Mouse (Mus musculus) gastrocnemius, postnatal 36 days (tissue): ENCODE measurements around the gene Ppil4. TPM values are rescaled to one million over a fixed set of nuclear protein-coding genes. Genes with fewer than 3 reads are reported as not detected.
"Not testable (repeated sequence)": the region's sequence is repeated elsewhere in the genome, so short reads cannot be mapped to it uniquely, and the experiment has no call there.

Experiments used
- DNase-seq, 2 experiments: peaks; one replicate each; pipeline ENCODE4 v3.0.0; 2022
- intact Hi-C: fragments of 180-260 bp; cut with DNase I; formaldehyde crosslinking; loops from one replicate; pipeline ENCODE4 v1.15.1; 2025
- long read RNA-seq, 2 experiments: library from polyadenylated mRNA; stranded (forward); transcript quantifications; one replicate each; pipeline ENCODE4 v2.0.0; 2021
- total RNA-seq, 2 experiments: library from RNA; stranded (reverse); gene quantifications; 2 replicates each; pipeline ENCODE4 v1.2.3; 2021

Ppil4 gene
- total RNA-seq, result 10 to 100 TPM in 1 of 2 experiments, 1 to 10 TPM in 1; 9.2 to 11.5 TPM
- long read RNA-seq, experiment 1, transcript Ppil4-201 (13 exons, 3,471 nt), result major isoform, 10 of 16 reads
- long read RNA-seq, experiment 1, partial matches to known transcripts, result 0 of 16 reads
- long read RNA-seq, experiment 1, other reads (novel, unspliced or antisense), result 6 of 16 reads
- long read RNA-seq, experiment 2, transcript Ppil4-201 (13 exons, 3,471 nt), result major isoform, 7 of 15 reads
- long read RNA-seq, experiment 2, partial matches to known transcripts, result 1 of 15 reads
- long read RNA-seq, experiment 2, other reads (novel, unspliced or antisense), result 7 of 15 reads

DNA sequence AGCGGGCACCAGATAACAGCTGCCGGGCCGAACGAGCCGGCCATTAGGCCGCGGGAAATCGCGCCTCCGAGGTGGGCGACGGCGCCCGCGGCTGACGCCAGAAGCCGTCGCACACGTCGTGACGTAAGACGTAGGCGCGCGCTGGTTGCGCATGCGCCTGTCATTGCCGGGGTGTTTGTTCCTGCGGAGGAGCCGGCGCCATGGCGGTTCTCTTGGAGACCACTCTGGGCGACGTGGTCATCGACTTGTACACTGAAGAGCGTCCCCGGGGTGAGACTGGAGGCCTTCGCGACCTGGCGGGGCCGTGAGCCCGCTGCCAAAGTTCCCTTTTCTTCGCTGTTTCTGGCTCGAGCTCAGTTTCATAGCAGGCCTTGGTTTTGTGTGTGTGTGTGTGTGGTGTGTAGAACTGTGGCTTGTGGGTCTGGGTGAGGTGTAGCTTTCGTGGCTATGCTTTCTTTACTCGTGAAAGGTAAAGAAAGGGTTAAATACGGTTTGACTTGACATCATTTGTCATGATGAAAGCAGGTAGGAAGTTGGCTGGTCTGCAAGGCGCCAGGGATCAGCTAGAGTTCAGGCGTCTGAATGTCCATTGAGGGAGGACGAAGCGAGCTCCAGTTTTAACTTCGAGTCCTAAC, at the start of gene Ppil4, which contains the start of gene Ginm1:
Ppil4 (plus strand) TSS at position 141 of the 635 bp plus-strand sequence.
Ginm1 (minus strand) TSS at position 74 of the 635 bp plus-strand sequence.
- intact Hi-C loops, result no loop called here

DNA sequence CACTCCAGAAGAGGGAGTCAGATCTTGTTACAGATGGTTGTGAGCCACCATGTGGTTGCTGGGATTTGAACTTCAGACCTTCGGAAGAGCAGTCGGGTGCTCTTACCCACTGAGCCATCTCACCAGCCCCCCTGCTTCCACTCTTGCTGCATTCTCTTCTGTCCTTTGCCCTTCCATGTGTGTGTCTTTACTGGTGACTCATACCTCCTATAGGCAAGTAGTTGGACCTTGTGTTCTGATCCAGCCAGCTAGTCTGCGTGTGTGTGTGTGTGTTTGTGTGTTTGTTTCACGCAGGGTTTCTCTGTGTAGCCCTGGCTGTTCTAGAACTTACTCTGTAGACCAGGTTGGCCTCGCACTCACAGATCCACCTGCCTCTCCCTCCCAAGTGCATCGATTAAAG, 47.2 kb upstream of the Ppil4 start:
- DNase-seq, intact Hi-C loops: not testable (repeated sequence)

More for the DNA sequence above, at the start of gene Ppil4, which contains the start of gene Ginm1:
- DNase-seq, result peak; percentile 86 to 87

DNA sequence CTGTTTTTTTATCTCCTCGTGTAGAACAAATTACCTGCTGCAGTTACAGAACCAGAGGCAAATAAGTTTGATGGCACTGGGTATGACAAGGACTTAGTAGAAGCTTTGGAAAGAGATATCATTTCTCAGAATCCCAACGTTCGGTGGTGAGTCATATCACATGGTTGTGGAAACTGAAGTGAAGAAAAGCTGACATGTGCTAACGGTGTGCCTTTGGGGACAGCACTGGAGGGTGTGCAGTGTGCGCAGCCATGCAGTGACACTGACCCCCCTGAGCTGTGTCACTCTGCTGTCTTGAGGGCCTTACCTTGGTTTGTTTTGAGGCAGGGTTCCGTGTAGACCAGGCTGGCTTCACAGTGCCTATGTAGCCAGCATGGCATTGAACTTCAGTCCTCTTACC, 43.9 kb upstream of the Ppil4 start:
- DNase-seq, result no peak
- intact Hi-C loops, result no loop called here

DNA sequence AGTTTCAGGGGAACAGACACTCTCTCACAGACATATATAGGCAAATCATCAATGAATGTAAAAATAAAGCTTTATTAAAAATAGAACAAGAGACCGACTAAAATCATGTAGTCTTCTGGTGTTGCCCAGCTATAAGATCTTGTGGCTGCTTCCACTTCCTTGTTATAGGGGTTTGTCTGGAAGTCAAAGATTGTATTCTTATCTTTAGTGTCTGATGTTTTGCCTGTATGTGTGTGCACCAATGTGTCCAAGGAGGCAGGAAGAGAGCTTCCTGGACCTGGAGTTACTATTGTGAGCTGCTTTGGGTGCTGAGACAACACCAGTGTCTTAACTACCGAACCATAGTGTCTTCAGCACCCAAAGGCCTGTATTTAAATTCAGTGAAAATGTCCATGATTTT, 35.1 kb upstream of the Ppil4 start:
- intact Hi-C loops, result no loop called here
- no peak for DNase-seq

DNA sequence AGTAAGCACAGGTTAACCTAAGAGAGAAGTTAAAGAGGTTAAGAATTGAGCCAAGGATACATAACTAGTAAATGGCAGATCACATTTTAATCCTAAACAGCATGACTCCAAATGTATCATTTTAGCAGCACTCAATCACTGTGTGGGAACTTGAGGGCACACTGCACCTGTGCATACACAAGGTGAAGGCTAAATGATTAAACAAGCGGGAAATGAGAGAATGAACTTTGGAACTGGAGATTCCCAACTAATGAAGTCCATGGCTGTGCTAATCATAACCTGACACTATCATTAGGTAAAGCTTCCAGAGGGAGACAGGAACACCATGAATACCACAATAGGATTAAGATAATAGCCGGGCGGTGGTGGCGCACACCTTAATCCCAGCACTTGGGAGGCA, 20.3 kb upstream of the Ppil4 start:
- intact Hi-C loops, result no loop called here
- no peak for DNase-seq

DNA sequence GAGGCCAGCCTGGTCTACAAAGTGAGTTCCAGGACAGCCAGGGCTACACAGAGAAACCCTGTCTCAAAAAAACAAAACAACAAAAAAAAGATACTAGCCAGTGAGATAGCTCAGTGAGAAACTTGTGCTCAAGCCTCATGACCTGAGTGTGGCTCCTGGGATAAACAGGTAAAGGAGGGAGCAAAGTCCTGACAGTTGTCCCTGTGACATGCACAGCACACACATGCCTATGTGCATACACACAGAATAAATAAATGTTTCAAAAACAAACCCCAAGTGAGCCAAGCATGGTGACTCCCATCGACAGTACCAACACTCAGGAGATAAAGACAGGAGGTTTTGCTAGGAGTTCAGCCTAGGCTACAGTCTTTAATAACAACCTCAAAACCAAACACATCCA, 19.9 kb upstream of the Ppil4 start:
- no peak for DNase-seq
- intact Hi-C loops, result no loop called here

DNA sequence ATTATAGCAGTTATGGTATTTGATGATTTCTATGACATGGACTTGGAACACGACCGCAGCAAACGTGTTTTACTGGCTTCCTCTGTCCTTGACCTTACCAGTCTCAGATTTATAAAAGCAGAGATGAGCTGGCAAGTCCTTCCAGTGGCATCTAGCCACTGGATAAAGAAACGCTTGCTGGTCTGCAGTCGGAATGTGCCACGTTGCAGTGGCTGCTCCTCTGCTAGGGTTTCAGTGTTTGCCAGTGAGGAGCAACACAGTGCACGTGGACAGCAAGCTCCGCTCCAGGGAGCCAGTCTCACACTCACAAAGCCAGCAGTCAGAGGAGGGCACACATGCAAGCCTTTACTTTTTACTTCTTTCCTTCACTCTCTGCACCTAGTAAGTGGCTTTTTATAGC, 17.3 kb upstream of the Ppil4 start:
- peak in 1 of 2 experiments; percentile 25 for DNase-seq
- intact Hi-C loops, result no loop called here

DNA sequence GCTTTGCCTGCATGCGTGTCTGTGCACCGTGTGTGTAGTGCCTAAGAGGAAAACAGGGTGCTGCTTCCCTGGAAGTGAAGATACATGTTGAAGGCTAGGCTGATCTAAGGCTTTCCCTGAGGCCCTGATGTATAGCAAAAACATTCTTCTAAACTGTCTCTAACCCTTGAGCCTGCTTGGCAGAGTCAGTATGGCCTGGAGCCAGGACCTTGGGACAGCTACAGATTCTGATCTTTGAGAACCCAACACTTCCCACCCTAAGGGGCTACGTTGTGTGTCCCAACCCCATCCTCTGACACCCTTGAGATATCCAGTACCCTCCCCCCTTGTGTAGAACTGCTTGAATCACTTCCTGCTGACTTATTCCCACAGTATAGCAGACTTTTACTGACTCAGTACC, 14.3 kb upstream of the Ppil4 start:
- intact Hi-C loops, result no loop called here
- DNase-seq, result no peak

DNA sequence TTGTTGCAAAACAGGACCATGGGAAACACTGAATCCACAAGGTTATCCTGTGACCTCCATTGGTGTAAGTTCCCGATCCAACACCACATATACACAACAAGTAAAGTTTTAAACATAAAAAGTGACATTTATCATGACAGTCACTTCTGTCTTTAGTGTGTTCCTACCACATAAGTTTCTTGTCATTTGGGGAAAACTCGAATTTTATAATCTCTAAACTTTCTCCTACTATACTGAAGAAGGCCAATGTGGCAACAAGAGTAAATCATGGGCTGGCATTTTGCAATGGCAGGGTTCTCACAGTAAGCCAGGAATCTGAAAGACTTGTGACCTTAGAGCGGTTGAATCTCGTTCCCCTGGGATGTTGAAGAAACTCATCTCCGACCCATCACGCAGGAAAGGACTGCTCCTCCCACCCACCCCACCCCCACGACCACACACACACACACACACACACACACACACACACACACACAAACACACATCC, 12.9 kb upstream of the Ppil4 start:
- intact Hi-C loops, result no loop called here
- DNase-seq, result no peak

DNA sequence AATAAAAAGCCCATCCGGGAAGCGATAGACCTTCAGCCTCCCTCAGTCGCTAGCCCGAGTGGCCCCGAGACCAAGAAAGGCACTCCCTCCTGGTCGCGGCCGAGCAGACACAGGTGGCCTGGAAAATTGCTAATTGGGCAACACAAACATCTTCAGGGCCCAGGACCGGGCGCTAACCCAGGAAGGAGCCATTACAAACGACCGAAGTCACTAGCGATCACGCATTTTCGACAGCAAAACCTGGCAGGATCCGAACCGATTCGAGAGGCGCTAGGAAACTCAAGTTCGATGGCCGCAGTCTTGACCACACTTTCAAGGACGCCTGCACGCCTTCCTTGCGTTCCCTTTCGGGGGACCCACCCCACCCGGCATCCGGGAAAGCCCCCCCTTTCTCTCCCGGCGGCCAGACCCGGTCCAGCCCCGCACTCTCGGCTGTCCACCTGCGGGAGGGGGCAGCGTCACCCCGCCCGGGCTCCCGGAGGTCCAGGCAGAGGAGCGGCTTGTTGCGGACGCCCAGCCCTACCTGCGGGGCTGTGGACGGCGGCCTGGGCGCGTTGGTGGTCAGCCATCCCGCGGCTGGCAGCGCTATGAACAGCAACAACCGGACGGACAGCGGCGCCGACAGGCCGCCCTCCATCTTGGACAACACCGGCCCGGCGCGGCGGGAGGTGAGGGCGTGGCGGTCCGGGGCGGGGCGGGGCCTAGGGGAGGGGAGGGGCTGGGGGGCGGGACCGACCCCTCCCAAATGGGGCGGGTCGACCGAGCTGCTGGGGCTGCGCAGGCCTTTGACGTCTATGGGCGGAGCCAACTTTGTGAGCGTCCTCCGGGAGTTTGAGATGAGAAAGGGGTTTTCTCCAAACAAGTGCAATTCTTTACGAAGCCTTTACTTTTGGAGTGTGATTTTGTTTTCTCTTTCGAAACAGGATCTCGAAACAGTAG, 12.2 kb upstream of the Ppil4 start:
- intact Hi-C loops, result no loop called here
- DNase-seq, result peak; percentile 81 to 84

DNA sequence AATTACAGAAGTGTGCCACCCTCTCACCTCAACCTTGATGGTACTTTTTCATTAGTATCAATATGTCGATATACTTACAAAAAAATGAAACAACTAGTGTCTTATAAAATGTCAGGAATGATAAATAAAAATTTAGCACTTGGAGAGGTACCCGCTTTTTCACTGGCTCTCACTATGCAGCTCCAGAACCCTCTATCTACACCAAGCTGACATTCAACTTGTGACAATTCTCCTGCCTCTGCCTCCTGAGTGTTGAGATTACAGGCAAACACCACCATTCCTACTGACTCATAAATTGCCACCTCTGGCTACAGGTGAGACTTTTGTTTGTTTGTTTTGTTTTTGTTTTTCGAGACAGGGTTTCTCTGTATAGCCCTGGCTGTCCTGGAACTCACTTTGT, 11.5 kb upstream of the Ppil4 start:
- intact Hi-C loops, result no loop called here
- DNase-seq, result no peak

DNA sequence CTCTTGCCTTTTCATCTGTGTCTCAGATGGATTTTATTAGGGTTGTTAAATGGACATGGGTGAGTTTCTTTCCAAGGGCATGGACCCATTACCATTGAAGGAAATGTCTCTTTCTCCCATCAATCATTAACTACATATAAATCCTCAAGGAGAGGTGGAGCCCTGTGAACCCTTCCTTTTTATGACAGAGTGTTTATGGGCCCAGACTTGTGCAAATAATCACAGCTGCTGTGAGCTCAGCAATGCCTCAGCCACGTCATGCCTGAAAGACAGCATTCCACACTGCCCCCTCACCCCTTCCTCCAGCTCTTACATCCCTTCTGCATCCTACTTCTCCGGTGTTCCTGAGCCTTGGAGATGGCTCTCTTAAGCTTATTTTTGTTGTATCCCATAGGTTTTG, 5.4 kb upstream of the Ppil4 start:
- no peak for DNase-seq
- intact Hi-C loops, result no loop called here

DNA sequence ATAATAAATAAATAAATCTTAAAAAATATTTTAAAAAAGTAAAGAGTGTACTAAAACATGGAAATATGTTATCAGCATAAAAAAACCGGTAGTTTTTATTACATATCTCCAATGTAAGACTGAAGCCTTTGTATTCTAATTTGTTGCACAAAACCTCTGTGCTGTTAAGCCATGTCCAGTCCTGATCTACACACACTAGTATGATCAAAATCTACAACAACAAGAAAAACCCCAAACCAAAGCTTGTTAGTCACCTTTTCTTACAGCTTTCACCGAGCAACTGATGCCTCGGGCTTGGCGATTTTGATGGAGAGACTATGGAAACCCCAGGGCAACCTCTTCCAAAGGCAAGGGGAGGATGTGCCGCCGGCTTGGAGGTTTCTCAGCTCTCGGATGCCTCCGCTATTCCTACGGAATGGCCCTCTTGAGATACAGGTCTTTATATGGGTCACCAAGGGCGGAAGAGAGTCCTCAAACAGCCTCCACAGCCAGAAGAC, 389 bp upstream of the Ppil4 start:
- intact Hi-C loops, result no loop called here
- no peak for DNase-seq

DNA sequence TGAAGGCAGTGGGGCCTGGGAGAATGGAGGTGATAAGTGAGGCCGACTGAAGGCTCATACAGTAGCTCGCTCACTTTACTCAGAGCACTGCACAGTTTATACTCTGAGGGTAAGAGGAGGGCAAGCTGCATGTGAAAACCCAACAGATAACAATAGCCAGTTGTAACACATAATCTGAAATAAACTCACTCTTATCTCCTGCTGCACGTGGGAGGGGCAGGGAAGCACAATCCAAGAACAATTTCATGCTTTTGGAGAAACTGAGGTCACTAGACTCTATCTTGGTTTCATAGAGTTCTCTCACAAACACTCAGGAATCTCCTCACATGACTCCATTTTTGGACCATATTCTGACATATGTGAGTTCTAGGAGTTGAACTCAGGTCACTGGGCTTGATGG, 8.6 kb downstream of the Ppil4 start:
- intact Hi-C loops, result no loop called here
- DNase-seq, result no peak

DNA sequence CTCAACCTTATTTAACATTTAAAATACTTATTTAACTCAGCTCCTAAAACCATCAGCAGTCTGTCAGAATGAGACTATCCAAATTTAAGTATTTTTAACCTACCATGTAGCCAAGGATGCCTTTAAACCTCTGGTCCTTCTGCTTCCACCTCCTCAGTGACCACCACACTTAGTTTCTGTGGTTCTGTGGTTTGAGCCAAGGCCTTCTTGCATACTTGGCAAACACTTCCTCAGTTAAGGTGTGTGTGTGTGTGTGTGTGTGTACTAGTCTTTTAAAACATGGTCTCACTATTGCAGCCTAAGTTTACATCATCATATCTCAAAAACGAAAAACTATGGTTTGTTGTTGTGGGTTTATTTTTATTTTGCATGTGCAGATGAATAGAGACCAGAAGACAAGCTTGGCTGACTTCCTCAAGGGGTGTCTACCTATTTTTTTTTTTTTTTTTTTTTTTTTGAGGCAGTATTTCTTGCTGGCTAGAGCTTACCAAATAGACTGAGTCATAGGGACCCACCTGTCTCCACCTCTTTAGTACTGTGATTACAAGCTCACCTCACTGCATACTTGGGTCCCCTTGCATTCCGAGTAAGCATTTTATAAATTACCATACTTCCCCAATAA, 9.9 kb downstream of the Ppil4 start:
- intact Hi-C loops, result no loop called here
- DNase-seq, result no peak

DNA sequence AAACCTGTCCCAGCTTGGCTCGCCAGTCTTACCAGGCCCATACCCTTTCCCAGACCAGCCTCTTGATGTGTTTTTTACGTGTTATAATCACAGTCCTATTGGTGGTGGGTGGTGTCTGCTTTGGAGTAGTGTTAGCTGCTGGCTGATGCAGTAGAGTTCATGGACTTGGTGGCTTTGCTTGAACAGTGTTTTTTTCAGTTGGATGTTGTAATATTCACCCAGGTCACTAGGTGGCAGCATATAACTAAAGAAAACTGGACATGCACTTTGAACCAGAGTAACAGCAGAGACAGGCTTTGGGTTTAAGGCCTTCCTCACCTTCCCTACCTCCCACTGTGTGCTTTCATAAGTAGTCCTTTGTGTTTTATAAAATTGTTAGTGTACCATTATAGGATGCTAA, 17.2 kb downstream of the Ppil4 start:
- intact Hi-C loops, result loop anchor here (5.0 kb wide), 3 partner anchors 62 to 427 kb away; no protein-coding TSS in a partner anchor
- no peak for DNase-seq

DNA sequence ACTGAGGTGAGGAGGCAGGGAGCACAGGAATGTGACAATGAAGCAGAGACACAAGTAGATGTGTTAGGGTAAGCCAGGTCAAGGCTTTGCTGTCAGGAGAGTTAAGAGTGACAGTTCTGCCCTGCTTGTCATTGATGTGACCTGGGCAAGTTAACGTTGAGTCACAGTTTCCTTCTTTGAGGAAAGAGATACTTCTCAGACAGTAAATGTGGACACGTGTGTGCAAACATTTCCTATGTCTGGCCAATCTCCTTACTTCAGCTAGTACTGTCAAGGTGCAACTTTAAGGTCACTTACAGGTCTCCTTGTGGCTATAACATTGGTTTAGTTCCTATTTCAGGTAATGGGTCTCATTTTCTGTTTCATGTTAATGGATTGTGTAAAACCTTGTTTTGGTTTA, 23.8 kb downstream of the Ppil4 start:
- intact Hi-C loops, result no loop called here
- DNase-seq, result no peak

DNA sequence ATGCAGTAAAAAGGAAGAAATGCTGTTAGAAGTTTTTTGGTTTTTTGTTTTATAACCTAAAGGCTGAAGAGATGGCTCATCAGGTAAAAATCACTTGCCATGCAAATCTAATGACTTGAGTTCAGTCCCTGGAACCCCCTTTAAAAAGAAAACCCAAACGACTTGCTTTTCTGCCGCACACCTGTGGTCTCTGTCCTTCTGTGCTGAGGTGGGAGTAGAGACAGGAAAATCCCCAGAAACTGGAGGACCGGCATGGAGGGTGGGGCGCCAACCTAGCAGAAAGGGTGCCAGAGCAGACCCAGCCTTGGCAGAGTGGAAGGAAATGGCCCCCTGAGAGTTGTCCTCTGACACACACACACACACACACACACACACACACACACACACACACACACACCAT, 26.0 kb downstream of the Ppil4 start:
- DNase-seq, result no peak
- intact Hi-C loops, result no loop called here

DNA sequence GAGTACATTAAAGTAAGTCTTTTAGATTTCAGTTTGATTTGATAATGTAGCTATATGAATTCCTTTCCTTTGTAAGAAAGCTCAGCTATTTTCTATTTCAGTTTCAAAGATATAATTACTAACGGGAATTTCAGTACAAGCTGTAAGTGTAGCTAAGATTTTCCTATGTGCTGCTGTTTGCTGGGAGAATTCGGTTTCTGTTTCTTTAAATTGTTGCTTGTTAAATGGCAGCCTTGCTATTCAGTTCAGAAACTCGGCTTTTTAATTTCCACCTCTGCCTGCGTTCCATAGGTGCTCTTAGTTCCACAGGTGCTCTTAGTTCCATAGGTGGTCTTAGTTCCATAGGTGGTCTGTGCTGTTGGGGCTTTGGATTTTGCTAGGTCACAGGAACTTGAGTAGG, 26.5 kb downstream of the Ppil4 start:
- DNase-seq, result no peak
- intact Hi-C loops, result no loop called here

DNA sequence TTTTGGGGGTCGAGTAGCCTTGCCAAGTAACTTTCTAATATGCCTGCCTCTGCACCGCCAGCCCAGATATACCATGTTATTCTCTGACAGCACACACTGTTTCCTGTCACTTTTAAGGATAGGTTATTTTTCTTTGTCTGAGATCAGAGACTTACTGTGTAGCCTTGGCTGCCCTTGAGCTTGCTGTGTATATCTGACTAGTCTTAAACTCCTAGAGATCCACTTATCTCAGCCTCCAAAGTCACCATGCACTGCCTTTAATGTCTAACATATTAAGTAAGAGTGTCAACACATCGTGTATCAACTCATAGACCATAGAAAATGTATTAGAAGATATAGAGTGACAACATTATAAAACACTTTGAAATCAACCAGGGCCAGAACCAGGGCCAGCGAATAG, 26.9 kb downstream of the Ppil4 start:
- intact Hi-C loops, result no loop called here
- no peak for DNase-seq
